Mouse (Mus musculus): Measurements from ENCODE around the gene Vps25.

The Vps25 gene

DNA sequence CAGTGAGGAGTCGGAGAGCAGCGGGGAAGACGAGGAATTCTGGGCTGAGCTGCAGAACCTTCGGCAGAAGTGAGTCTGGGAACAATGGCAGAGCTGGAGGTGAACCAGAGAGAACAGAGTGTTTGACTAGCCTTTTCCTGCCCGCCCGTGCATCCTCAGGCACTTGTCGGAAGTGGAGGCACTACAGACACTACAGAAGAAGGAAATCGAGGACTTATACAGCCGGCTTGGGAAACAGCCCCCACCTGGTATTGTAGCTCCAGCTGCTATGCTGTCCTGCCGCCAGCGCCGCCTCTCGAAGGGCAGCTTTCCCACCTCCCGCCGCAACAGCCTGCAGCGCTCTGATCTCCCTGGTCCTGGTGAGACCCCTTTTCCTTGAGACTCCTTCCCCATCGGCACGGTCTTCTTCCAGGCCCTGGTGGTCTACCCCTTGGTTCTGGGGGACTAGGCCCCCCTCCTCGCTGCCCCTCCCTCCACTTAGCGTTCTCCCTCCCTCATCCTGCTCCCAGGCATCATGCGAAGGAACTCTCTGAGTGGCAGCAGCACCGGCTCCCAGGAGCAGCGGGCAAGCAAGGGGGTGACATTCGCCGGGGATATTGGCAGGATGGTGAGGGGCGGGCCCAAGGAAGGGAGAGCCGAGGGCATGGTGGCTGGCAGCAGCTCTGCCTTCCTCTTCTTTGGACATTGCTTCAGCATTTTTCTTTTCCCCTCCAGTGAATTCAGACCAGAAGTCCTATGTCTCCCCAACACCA lies 23.0 kb downstream of the Vps25 start:
- no peak for DNase-seq (ENCODE audit: low read depth)

DNA sequence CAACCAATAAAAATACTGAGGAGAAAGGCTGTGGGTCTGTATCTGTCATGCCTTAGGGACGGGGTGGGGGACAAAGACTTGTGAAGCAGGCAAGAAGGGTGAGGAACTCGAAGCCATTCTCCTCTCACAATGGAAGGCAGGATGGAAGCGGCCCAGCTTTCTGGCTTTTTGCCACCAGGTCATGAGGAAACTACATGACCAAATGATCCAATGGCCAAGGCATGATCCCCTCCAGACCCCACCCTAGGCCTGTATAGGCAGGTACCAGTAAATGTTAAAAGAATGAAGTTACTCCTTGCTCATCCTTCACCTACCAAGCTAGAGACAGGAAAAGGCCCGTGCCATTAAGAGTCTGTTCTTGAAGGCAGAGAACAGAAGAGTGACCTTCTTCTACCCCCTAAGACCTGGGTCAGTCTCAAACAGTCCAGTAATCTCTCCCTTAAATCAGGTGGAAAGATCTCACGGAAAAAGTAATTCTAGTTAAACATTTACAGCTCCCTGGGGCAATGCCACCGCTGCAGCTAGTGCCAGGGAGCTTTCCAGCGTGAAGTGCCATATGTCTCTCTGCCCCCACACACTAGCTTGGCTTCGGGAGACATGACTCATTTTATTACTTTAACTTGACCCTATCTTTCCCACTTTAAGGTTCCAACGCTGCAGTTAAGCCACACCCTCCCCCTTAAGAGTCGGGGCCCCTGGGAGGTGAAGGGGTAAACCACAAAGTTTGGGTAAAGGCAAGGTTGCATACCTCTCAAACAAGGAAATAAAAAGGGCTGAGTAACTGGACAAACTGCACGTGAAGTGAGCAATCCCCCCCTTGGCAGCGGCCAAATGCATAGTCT lies 24.1 kb downstream of the Vps25 start:
- no peak for DNase-seq (ENCODE audit: low read depth)

DNA sequence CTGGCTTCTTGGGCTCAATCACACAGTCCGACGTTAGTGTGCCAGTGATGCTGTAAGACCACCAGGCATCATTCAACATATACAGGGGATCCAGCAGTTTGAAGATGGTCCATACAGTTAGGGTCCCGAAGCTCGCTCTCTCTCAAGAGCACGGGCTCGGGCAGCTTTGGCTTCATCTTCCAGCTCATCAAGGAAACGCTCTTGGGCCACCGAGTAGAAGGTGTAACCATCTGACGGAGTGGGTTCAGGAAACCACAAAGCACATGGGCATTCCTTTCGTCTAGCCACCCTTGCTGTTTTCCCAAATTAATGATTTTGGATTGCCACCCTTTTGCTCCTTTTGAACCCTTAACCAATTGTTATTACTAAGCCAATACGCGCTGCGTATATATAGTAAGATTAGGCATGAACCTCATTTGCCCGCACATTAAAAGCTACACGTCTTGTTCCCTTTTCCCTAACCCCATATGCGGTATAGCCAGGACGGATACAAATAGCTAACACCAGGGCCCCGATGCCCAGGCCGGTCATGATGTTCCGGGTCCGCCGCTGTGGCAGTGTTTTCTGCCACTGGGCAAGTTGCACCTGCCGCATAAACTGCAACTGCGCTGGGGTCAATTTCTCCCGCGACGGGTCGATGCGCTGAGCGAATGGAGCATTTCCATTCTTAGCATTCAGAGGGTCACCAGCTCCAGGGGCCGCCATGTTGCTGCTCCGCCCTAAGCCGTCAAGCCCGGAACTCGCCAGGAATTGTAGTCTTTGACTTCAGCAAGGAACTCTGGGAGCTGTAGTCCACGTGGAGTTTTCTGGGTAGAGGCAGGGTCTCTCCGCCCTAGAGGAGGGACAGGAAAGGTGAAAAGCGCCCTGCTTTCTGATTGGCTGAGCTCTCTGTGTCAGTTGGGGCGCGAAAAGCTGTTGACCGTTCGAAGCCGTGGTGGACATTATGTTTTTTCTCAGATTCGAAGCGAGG lies 25.0 kb downstream of the Vps25 start, which contains the start of the genes Cntd1 and Coa3:
TSS of gene Cntd1 (plus strand) at position 790 of the 970 bp plus-strand sequence.
TSS of gene Coa3 (minus strand) at position 892 of the 970 bp plus-strand sequence.
- DNase-seq (ENCODE audit: low read depth), result peak; percentile 75

DNA sequence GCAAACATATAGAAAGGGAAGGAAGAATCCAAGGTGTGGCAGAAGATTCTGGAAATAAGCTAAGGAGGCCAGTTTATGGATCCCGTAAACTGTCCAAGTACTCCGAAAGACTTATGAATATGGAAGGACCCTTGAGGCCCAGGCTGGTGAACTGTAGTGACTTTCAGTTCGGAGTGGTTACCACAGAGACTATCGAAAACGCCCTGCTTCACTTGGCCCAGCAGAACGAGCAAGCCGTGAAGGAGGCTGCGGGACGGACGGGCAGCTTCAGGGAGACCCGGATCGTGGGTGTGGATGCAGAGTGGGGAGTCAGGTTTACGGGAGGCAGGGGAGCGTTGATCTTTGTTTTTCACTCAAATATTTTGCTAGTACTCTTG lies 25.7 kb downstream of the Vps25 start:
- DNase-seq (ENCODE audit: low read depth), result no peak

DNA sequence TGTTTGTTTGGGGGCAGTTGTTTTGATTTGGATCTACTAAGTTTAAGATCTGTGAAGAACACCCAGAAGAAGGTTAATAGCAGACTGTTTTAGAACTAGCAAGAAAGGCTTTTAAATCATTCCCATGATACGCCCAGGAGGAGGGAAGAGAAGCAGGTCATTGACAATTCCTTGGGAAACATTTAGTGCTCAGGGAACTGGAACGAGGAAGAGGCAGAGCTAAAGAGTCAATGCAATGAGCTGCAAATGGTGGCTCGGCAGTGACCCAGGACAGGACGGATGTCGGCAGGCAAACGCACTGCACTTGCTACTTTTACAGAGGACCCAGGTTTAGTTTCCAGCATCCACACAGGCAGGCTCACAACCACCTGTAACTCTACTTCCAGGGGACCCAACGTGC lies 27.3 kb downstream of the Vps25 start:
- DNase-seq (ENCODE audit: low read depth), result no peak

DNA sequence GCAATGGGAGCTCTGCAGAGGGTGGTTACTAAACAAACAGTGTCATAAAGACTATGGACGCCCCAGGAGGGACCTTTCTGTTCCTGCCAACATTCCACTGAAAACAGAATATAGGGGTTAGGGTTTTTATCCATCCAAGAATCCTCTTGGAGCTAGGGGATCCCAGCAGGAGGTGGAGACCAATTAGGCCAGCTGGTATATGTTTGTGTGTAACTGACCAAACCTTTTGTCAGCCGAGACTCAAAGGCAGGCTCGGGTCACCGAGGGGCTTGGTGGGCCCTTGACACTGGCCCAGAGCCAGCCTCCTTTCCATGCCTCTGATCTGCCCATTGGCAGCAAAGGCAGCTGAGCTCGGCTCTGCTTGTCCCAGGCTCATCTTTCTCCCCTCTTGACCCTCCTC lies 29.4 kb downstream of the Vps25 start:
- no peak for DNase-seq (ENCODE audit: low read depth)

DNA sequence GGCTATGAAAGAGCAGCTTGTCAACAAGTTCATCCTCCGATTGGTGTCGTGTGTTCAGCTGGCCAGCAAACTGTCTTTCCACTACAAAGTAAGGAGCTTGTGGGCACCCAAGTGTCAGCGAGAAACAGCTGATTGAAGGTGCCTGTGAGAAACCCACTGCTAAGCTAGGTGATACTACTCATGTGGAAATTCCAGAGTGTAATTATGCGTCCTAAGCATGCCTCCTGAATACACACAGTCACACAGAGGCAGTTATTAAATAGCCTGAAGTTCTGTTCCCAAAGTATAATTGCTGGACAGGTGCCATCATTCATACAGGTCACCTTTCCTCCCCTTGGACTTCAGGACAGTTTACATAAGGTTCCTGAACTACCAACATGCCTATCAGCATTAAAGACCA lies 30.3 kb downstream of the Vps25 start:
- DNase-seq (ENCODE audit: low read depth), result no peak

DNA sequence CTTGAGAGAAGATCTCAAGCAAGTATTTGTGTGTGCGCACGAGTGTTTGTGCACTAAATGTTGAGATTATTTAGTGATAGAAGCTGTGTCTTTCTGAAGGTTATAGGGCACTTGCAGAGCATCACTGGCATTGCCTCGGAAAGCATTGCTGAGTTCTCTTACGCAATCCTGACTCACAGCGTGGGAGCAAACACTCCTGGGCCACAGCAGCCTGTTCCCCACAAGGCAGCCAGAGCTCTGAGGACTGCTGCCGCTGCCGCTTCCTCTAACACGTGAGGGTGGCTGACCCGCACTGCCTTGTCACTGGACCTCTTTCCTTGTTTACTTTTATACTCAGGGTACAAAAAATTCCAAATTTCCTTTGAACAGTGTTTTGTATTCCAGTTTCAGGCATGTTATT lies 33.8 kb downstream of the Vps25 start:
- peak; percentile 60 for DNase-seq (ENCODE audit: low read depth)

DNA sequence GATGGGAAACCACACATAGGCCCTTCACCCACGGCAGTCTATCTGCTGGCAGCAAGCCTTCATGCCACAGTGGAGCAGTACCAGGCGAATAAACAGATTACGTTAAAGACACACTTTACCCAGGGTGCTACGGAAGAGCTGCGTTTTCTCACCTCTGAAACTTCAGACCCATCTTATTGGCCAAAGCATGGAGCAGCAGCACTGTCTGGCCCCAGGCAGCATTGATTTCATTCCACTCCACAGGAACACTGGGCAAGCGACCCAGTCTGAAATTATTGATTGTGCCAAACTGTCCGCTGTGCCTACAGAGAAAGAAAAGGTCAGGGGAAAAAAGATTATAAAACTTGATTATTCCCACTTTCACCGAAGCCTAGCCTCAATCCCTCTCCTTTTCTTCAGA lies 37.7 kb downstream of the Vps25 start:
- DNase-seq (ENCODE audit: low read depth), result no peak

DNA sequence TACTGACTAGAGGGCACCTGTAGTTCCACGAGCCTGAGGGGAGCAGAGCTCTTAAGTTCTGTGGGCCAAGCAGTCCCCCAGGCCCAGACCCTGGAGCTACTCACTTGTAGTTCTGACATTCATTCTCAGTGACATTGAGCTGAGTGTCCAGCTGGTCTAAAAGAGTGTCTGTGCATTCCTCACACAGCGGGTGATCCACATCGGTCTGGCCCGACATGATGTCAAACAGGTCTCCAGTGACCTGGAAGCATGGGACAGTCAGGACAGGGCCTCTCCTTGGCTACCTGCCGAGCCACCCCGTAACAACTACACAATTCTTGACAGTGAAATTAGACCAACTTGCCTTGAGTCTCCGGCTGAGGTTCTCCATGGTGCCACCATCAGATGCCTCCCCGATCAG lies 41.7 kb downstream of the Vps25 start:
- DNase-seq (ENCODE audit: low read depth), result no peak

DNA sequence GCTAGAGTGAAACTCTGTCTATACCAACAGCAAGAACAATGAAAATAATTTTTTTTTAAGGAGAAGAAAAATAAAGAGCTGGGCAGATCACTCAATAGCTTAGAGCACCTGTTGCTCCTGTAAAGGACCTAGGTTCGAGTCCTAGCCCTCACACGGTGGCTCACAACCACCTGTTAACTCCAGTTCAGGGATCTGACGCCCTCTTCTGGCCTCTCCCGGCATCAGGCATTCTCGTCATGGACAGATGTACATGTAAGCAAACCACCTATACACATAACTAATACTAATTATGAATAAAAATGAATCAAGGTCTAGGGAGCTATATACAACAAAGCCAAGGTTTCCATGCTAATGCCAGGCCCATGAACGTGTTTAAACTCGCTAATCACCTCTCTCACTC lies 47.4 kb downstream of the Vps25 start:
- no peak for DNase-seq (ENCODE audit: low read depth)

DNA sequence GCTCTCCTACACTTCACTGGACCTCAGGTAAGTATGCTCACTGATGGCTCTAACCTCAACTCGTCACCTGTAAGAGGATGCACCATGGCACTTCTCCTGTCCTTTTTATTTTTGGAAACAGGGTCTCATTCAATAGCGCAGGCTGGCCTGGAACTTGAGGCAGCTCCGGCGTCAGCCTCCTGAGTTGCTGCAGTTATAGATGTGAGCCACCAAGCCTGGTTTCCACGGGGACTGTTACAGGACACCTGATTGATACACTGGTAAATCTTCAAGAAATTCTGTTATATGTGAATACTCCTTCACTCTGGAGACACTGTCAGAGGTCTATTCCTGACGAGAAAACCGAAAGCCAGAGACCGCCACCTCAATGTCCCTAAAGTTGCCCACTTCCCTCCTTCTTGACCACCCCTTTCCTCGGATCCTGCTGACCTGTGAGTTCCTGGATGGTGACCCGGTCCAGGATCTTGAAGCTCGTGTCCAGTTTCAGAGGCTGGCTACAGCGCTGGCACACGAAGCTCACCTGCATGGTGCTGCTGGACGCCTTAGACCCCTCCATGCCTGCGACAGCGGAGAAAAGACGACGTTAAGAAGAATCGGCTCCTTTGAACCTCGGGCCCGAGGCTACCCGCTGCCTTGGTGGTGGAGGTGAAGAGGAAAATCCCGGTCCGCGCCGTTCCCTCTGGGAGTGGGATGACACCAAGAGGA lies 47.9 kb downstream of the Vps25 start:
- DNase-seq (ENCODE audit: low read depth), result no peak

DNA sequence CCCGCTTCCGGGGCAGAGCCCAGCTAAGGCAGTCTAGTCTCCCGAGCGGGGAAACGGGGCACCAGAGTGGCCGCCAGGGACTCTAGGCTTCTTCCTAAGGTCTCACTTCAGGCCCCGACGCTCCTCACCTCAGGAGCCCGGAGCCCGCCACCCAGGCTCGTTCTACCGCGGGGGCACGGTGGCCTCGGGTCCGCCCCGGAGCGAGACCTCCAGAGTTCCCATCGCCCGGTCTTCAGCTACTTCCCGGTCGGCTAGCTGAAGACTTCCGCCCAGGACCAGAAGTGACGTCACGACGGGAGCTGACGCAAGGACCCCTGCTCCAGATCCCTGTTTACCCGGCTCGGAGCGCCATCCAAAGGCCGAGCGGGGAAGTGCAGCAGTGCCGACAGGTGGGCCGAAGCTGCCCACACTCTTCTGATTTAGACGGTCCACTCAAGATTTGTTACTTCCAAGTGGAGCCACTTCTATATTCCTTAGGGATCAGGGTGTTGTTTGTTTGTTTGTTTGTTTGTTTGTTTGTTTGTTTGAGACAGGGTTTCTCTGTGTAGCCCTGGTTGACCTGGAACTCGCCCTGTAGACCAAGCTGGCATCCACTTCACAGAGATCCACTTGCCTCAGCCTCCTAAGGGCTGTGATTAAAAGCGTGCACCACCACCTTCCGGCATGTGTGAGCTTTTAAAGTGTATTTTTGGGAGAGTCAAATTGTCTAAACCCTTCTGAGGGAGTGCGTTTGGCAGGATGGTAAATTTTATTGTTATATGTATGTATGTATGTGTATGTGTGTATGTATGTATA lies 48.7 kb downstream of the Vps25 start, which contains the start of gene Becn1:
TSS of gene Becn1 (minus strand) at position 283 of the 795 bp plus-strand sequence.
- peak; percentile 73 for DNase-seq (ENCODE audit: low read depth)

DNA sequence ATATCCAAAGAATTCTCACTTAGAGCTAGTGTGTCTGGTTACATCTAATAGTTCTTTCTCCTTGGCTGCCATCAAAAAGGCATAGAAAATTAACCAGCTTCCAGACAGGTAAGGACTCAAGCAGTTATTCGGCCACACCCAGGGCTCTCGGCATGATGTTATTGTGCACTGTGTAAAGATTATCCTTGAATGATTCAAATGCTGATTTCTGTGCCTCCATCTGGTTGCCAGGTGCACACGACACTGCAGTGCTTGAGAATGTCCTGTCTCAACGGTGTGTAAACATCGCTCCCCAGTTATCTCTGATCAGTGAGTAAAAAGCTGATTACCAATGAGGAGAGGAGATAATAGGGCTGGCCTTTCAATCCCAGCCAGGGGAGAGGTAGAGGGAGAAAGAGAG lies 54.2 kb downstream of the Vps25 start:
- no peak for DNase-seq (ENCODE audit: low read depth)
